In genomic region chr5:73651061-73651854, GRCm38 (mm10) we compare ENCODE assay signal across 8 mouse cellular contexts. TPM values are rescaled to one million over a fixed set of nuclear protein-coding genes. Genes with fewer than 3 reads are reported as not detected.
DNase-seq lines count a peak whose midpoint lies in the region; ATAC-seq and TF ChIP-seq lines count a peak whose summit lies in the region.

Spata18 (plus strand) TSS chr5:73651379.

- ATAC-seq in hematopoietic stem cell, adult 5-6 weeks (replicated peaks in 1 of 2; ENCODE audit: insufficient read depth in 1 of 2, low FRiP score in 2 of 2, low TSS enrichment in 1 of 2, low read depth in 1 of 2, poor library complexity in 2 of 2, severe bottlenecking in 2 of 2) = peak; percentile 22 to 35; a peak in 2 of 4 replicates
- ATAC-seq in liver, embryonic 14.5 days (ENCODE audit: insufficient read depth) = no peak
- no peak for ATAC-seq in neural tube, embryonic 15.5 days (ENCODE audit: low FRiP score)
- no peak for ATAC-seq in monocyte, adult 5-6 weeks (replicated peaks; ENCODE audit: insufficient number of reproducible peaks, low FRiP score, low TSS enrichment, poor library complexity, severe bottlenecking)
- ATAC-seq in erythroid progenitor cell, adult 5-6 weeks (replicated peaks; ENCODE audit: low FRiP score, poor library complexity, severe bottlenecking) = no peak

- H3K27ac ChIP-seq in spleen, adult 2 months (ENCODE audit: insufficient read depth, low read length) = no peak within 1 kb of the TSS
- H3K27ac ChIP-seq in liver, embryonic 14.5 days = no peak within 1 kb of the TSS
- no peak within 1 kb of the TSS for H3K27ac ChIP-seq in neural tube, embryonic 15.5 days (replicated peaks)

- H3K9me3 ChIP-seq in liver, embryonic 14.5 days (ENCODE audit: control insufficient read depth, low read length) = no peaks in the 10 kb centered on the region
- no peaks in the 10 kb centered on the region for H3K9me3 ChIP-seq in neural tube, embryonic 15.5 days (replicated peaks)

- no peaks in the 10 kb centered on the region for H3K36me3 ChIP-seq in spleen, adult 2 months (ENCODE audit: control insufficient read depth, insufficient read depth, low read length)
- H3K36me3 ChIP-seq in liver, embryonic 14.5 days (replicated peaks; ENCODE audit: control insufficient read depth, insufficient read depth, low read depth) = no peaks in the 10 kb centered on the region
- no peaks in the 10 kb centered on the region for H3K36me3 ChIP-seq in neural tube, embryonic 15.5 days

- H3K27me3 ChIP-seq in spleen, adult 2 months (ENCODE audit: control insufficient read depth, insufficient read depth, low read length) = peaks cover 17% of the 10 kb centered on the region
- H3K27me3 ChIP-seq in liver, embryonic 14.5 days (ENCODE audit: control insufficient read depth, insufficient read depth, low read length) = peaks cover 69% of the 10 kb centered on the region
- peaks cover 51% of the 10 kb centered on the region for H3K27me3 ChIP-seq in neural tube, embryonic 15.5 days (replicated peaks)

- no peak within 1 kb of the TSS for H3K9ac ChIP-seq in liver, embryonic 14.5 days (replicated peaks)
- H3K9ac ChIP-seq in neural tube, embryonic 15.5 days (replicated peaks) = peak within 1 kb of the TSS; percentile 41; the same call in 1 of the 2 replicates

- WGBS in spleen, adult 2 months = 1% methylated on average over 57 of the region's 57 CpGs
- under 1% methylated on average over 57 of the region's 57 CpGs for WGBS in liver, embryonic 14.5 days (ENCODE audit: insufficient replicate concordance)
- under 1% methylated on average over 57 of the region's 57 CpGs for WGBS in neural tube, embryonic 15.5 days

- DNase-seq in spleen, adult 2 months (ENCODE audit: low read depth in 1 of 2, low spot score in 2 of 2) = no peak
- DNase-seq in spleen, postnatal 14 days (ENCODE audit: low spot score in 2 of 2) = no peak
- DNase-seq in embryo, embryonic 9.5 days (ENCODE audit: extremely low spot score) = peak; percentile 47
- no peak for DNase-seq in liver, embryonic 14.5 days (ENCODE audit: low read depth in 3 of 3, low spot score in 3 of 3)

- no peak for TF ChIP-seq EP300 in liver, embryonic 14.5 days (IDR thresholded peaks at IDR 0.05; ENCODE audit: low read depth)

- H3K4me2 ChIP-seq in liver, embryonic 14.5 days (ENCODE audit: low read depth) = peak within 1 kb of the TSS; percentile 67
- peak within 1 kb of the TSS; percentile 88 for H3K4me2 ChIP-seq in neural tube, embryonic 15.5 days

- peaks cover 5% of the 10 kb centered on the region for H3K4me1 ChIP-seq in spleen, adult 2 months (ENCODE audit: control insufficient read depth, insufficient read depth, insufficient read length)
- peaks cover 0 to 2% of the 10 kb centered on the region in 2 experiments; a peak in 1 of 4 replicates for H3K4me1 ChIP-seq in liver, embryonic 14.5 days (replicated peaks; ENCODE audit: control insufficient read depth in 2 of 2, insufficient read depth in 2 of 2, low read length in 1 of 2)
- peaks cover 30% of the 10 kb centered on the region for H3K4me1 ChIP-seq in neural tube, embryonic 15.5 days

- no peak for TF ChIP-seq POLR2A in spleen, adult 2 months (IDR thresholded peaks at IDR 0.05; ENCODE audit: low read depth, low read length)

- TF ChIP-seq CTCF in spleen, adult 2 months (IDR thresholded peaks at IDR 0.05; ENCODE audit: extremely low read depth, insufficient read depth, insufficient read length, insufficient replicate concordance) = no peak
- TF ChIP-seq CTCF in liver, embryonic 14.5 days (IDR thresholded peaks at IDR 0.05; ENCODE audit: low read depth) = no peak

- H3K4me3 ChIP-seq in spleen, adult 2 months (ENCODE audit: extremely low read depth, insufficient read depth, insufficient read length) = peak within 1 kb of the TSS; percentile 45
- peak within 1 kb of the TSS; percentile 47 to 61 for H3K4me3 ChIP-seq in liver, embryonic 14.5 days (ENCODE audit: insufficient read depth in 1 of 2, low read depth in 2 of 2, low read length in 2 of 2)
- H3K4me3 ChIP-seq in neural tube, embryonic 15.5 days (replicated peaks) = peak within 1 kb of the TSS; percentile 37

RNA-seq across cellular contexts. Expression of gene Spata18, which starts in this region (rescaled TPM):
- polyA plus RNA-seq in spleen, adult 2 months (2012; rRNA removed) = not detected in 2 replicates
- total RNA-seq in hematopoietic stem cell, adult 5-6 weeks (2017) = 0.25 TPM in 1 of 2 replicates, not detected in the other
- not detected in 2 replicates for polyA plus RNA-seq in liver, embryonic 14.5 days (2012; rRNA removed)
- polyA plus RNA-seq in liver, embryonic 14.5 days (2014; fragmentation: Nextera tagmentation; extraction: Ambion mirVana) = not detected in 2 replicates
- 0.14 TPM in 2 replicates for polyA plus RNA-seq in neural tube, embryonic 15.5 days (2015; fragmentation: Nextera tagmentation; extraction: Ambion mirVana)
- total RNA-seq in monocyte, adult 5-6 weeks (2017) = 0.53 to 0.67 TPM in 2 of 3 replicates, not detected in the other
- total RNA-seq in erythroid progenitor cell, adult 5-6 weeks (2015; ENCODE audit: low replicate concordance) = not detected in 2 replicates
- not detected in 2 replicates for total RNA-seq in erythroid progenitor cell, adult 5-6 weeks (2017; ENCODE audit: low replicate concordance)

Comparison
In these comparisons a context has a peak if more than half of its experiments do, and no peak if none do; other contexts are left out.
1. Peak in ATAC-seq in hematopoietic stem cell, adult 5-6 weeks; RNA of the gene not detected or under 1 TPM.